Mouse (Mus musculus) intestine, embryonic 16.5 days (tissue): ENCODE results near the gene A030014E15Rik. TPM values are rescaled to one million over a fixed set of nuclear protein-coding genes. Genes with fewer than 3 reads are reported as not detected.
A peak's percentile ranks its signal among the peaks of the same experiment; 100 is the strongest.
"Not testable (repeated sequence)": the region's sequence is repeated elsewhere in the genome, so short reads cannot be mapped to it uniquely, and the experiment has no call there.

Experiments used
- ATAC-seq: fragments of 200-750 bp; cut with Nextera tagmentation; 2 replicates; pipeline ENCODE4 v1.8.0; 2017; ENCODE audit warnings: moderate TSS enrichment, moderate library complexity
- H3K27ac ChIP-seq: fragments of 300-500 bp; sonication (generic); 2 replicates; pipeline ENCODE4 v1.5.1; 2014; ENCODE audit warnings: mild to moderate bottlenecking, low read length
- H3K27me3 ChIP-seq: fragments of 300-500 bp; sonication (generic); replicated peaks from 2 replicates; pipeline ENCODE4 v1.6.1; 2014; ENCODE audit warnings: low read length, control low read depth, mixed read lengths; ENCODE audit not compliant: control insufficient read depth, insufficient read depth
- H3K36me3 ChIP-seq: fragments of 300-500 bp; sonication (generic); 2 replicates; pipeline ENCODE4 v1.6.1; 2014; ENCODE audit warnings: low read length, control low read depth; ENCODE audit not compliant: control insufficient read depth, insufficient read depth
- H3K4me1 ChIP-seq: fragments of 300-500 bp; sonication (generic); 2 replicates; pipeline ENCODE4 v1.6.1; 2014; ENCODE audit warnings: low read length, control low read depth, mixed read lengths; ENCODE audit not compliant: control insufficient read depth, insufficient read depth
- H3K4me2 ChIP-seq: fragments of 300-500 bp; sonication (generic); 2 replicates; pipeline ENCODE4 v1.6.1; 2014; ENCODE audit warnings: low read depth, low read length, control low read depth
- H3K4me3 ChIP-seq: fragments of 300-500 bp; sonication (generic); 2 replicates; pipeline ENCODE4 v1.5.1; 2014; ENCODE audit warnings: mild to moderate bottlenecking, low read length
- H3K9ac ChIP-seq: fragments of 300-500 bp; sonication (generic); 2 replicates; pipeline ENCODE4 v1.6.1; 2014; ENCODE audit warnings: low read depth, low read length
- H3K9me3 ChIP-seq: fragments of 300-500 bp; sonication (generic); 2 replicates; pipeline ENCODE4 v1.6.1; 2016; ENCODE audit warnings: low read length, control low read depth; ENCODE audit not compliant: control insufficient read depth
- WGBS: fragments of 180-500 bp; shearing (Covaris S2); extraction: QIAGEN DNeasy Blood & Tissue Kit; methylation state at CpG from one replicate; pipeline ENCODE4 v1.1.7; 2014; 5-methylcytosine and 5-hydroxymethylcytosine counted together
- polyA plus RNA-seq: library from polyadenylated mRNA; unstranded; fragments of >200 nt; fragmentation: Nextera tagmentation; extraction: Ambion mirVana; gene quantifications from 2 replicates; pipeline ENCODE4 v1.2.1, GENCODE M21; 2015

The A030014E15Rik gene
- polyA plus RNA-seq = not detected in 2 replicates

GRCm38 (mm10) chr1:82924650-82925049 lies at the start of gene A030014E15Rik:
Gene A030014E15Rik, plus strand, starts transcription at chr1:82924917.
- no peak for ATAC-seq
- WGBS = 83% methylated on average over 6 of the region's 6 CpGs

GRCm38 (mm10) chr1:82879172-82879571 lies 45.5 kb upstream of the A030014E15Rik start:
- Histone ChIP-seq H3K27ac (no peak overlapping the region), H3K4me3 (no peak overlapping the region), H3K36me3 (peaks cover 8% of the 10 kb centered on the region; the same call in 1 of the 2 replicates), H3K4me2 (no peak overlapping the region), H3K4me1 (no peaks in the 10 kb centered on the region), H3K9ac (no peak overlapping the region), H3K27me3 (no peaks in the 10 kb centered on the region), H3K9me3 (no peaks in the 10 kb centered on the region)
- peak; percentile 79; the same call in 1 of the 2 replicates for ATAC-seq
- WGBS = 54% methylated on average over 2 of the region's 2 CpGs

More at GRCm38 (mm10) chr1:82924650-82925049, at the start of gene A030014E15Rik:
- H3K4me1 ChIP-seq = no peaks in the 10 kb centered on the region
- H3K27me3 ChIP-seq = no peaks in the 10 kb centered on the region
- no peak within 1 kb of the TSS for H3K27ac ChIP-seq
- no peak within 1 kb of the TSS for H3K9ac ChIP-seq
- H3K4me2 ChIP-seq = no peak within 1 kb of the TSS
- no peaks in the 10 kb centered on the region for H3K36me3 ChIP-seq
- H3K4me3 ChIP-seq = no peak within 1 kb of the TSS
- no peaks in the 10 kb centered on the region; the same call in 1 of the 2 replicates for H3K9me3 ChIP-seq

GRCm38 (mm10) chr1:82880196-82880595 lies 44.5 kb upstream of the A030014E15Rik start:
- Histone ChIP-seq H3K9me3 (no peaks in the 10 kb centered on the region), H3K4me1 (no peaks in the 10 kb centered on the region), H3K9ac (no peak overlapping the region), H3K27ac (no peak overlapping the region), H3K4me3 (no peak overlapping the region), H3K36me3 (peaks cover 8% of the 10 kb centered on the region; the same call in 1 of the 2 replicates), H3K4me2 (no peak overlapping the region), H3K27me3 (no peaks in the 10 kb centered on the region)
- ATAC-seq = no peak
- WGBS = 86% methylated on average over 8 of the region's 8 CpGs

GRCm38 (mm10) chr1:82893269-82893668 lies 31.4 kb upstream of the A030014E15Rik start:
- Histone ChIP-seq H3K9me3 (no peaks in the 10 kb centered on the region), H3K4me1 (no peaks in the 10 kb centered on the region), H3K4me2 (no peak overlapping the region), H3K27ac (no peak overlapping the region), H3K9ac (no peak overlapping the region), H3K4me3 (no peak overlapping the region), H3K27me3 (no peaks in the 10 kb centered on the region), H3K36me3 (peaks cover 6% of the 10 kb centered on the region; the same call in 1 of the 2 replicates)
- ATAC-seq = no peak
- 92% methylated on average over 7 of the region's 7 CpGs for WGBS

GRCm38 (mm10) chr1:82900567-82900966 lies 24.1 kb upstream of the A030014E15Rik start:
- no peaks in the 10 kb centered on the region for H3K27me3 ChIP-seq
- H3K36me3 ChIP-seq = peaks cover 7% of the 10 kb centered on the region; the same call in 1 of the 2 replicates
- WGBS = 94% methylated on average over 1 of the region's 1 CpGs
- H3K27ac ChIP-seq = no peak overlapping the region
- no peaks in the 10 kb centered on the region for H3K9me3 ChIP-seq
- no peak for ATAC-seq
- H3K4me3 ChIP-seq = no peak overlapping the region
- no peak overlapping the region for H3K4me2 ChIP-seq
- H3K9ac ChIP-seq = no peak overlapping the region
- no peaks in the 10 kb centered on the region for H3K4me1 ChIP-seq

- H3K4me2 ChIP-seq = no peak overlapping the region
- H3K4me3 ChIP-seq = no peak overlapping the region
- H3K4me1 ChIP-seq = no peaks in the 10 kb centered on the region
- WGBS = 89% methylated on average over 3 of the region's 3 CpGs
- no peak overlapping the region for H3K9ac ChIP-seq
- H3K36me3 ChIP-seq = peaks cover 7% of the 10 kb centered on the region; the same call in 1 of the 2 replicates
- no peaks in the 10 kb centered on the region for H3K27me3 ChIP-seq
- H3K9me3 ChIP-seq = no peaks in the 10 kb centered on the region
- no peak overlapping the region for H3K27ac ChIP-seq
- no peak for ATAC-seq
Observed at GRCm38 (mm10) chr1:82901201-82901600, 23.5 kb upstream of the A030014E15Rik start.

- Histone ChIP-seq H3K9ac (no peak overlapping the region), H3K9me3 (no peaks in the 10 kb centered on the region), H3K27ac (no peak overlapping the region), H3K4me3 (no peak overlapping the region), H3K36me3 (peaks cover 7% of the 10 kb centered on the region; the same call in 1 of the 2 replicates), H3K27me3 (no peaks in the 10 kb centered on the region), H3K4me1 (no peaks in the 10 kb centered on the region), H3K4me2 (no peak overlapping the region)
- ATAC-seq = no peak
- 73% methylated on average over 3 of the region's 3 CpGs for WGBS
Observed at GRCm38 (mm10) chr1:82905886-82906285, 18.8 kb upstream of the A030014E15Rik start.

GRCm38 (mm10) chr1:82913025-82913424 lies 11.7 kb upstream of the A030014E15Rik start, which contains the start of gene A030005L19Rik:
Gene A030005L19Rik, plus strand, starts transcription at chr1:82913325.
- H3K9me3 ChIP-seq = no peaks in the 10 kb centered on the region
- H3K27me3 ChIP-seq = no peaks in the 10 kb centered on the region
- no peaks in the 10 kb centered on the region for H3K4me1 ChIP-seq
- WGBS = 76% methylated on average over 3 of the region's 3 CpGs
- no peak within 1 kb of the TSS for H3K27ac ChIP-seq
- H3K4me2 ChIP-seq = no peak within 1 kb of the TSS
- ATAC-seq = no peak
- no peak within 1 kb of the TSS for H3K9ac ChIP-seq
- no peaks in the 10 kb centered on the region for H3K36me3 ChIP-seq
- H3K4me3 ChIP-seq = no peak within 1 kb of the TSS

- not testable (repeated sequence) for H3K9ac ChIP-seq, H3K4me1 ChIP-seq, H3K4me2 ChIP-seq, H3K4me3 ChIP-seq, H3K36me3 ChIP-seq, H3K9me3 ChIP-seq, ATAC-seq, H3K27ac ChIP-seq, H3K27me3 ChIP-seq
- WGBS = 87% methylated on average over 3 of the region's 5 CpGs
Observed at GRCm38 (mm10) chr1:82913434-82913833, 11.3 kb upstream of the A030014E15Rik start.

- not testable (repeated sequence) for H3K27ac ChIP-seq, H3K4me1 ChIP-seq, H3K4me2 ChIP-seq, ATAC-seq, H3K36me3 ChIP-seq, H3K27me3 ChIP-seq, H3K4me3 ChIP-seq, H3K9me3 ChIP-seq, H3K9ac ChIP-seq
- WGBS = 85% methylated on average over 2 of the region's 3 CpGs
Observed at GRCm38 (mm10) chr1:82930558-82930957, 5.8 kb downstream of the A030014E15Rik start.
